Mouse (Mus musculus) R1 (cell line): ENCODE results near the gene Mtor.

Experiments
- DNase-seq: peaks from one replicate; pipeline ENCODE4 v3.0.0-alpha.2; 2018; ENCODE audit warnings: low read depth, low spot score

The Mtor gene

GRCm38 (mm10) chr4:148593996-148594395 lies 145.6 kb downstream of the Mtor start:
- no peak for DNase-seq

- DNase-seq = no peak
These were observed 147.5 kb downstream of the Mtor start for GRCm38 (mm10) chr4:148595916-148596315.

GRCm38 (mm10) chr4:148596731-148597130 lies 148.3 kb downstream of the Mtor start:
- no peak for DNase-seq

DNA sequence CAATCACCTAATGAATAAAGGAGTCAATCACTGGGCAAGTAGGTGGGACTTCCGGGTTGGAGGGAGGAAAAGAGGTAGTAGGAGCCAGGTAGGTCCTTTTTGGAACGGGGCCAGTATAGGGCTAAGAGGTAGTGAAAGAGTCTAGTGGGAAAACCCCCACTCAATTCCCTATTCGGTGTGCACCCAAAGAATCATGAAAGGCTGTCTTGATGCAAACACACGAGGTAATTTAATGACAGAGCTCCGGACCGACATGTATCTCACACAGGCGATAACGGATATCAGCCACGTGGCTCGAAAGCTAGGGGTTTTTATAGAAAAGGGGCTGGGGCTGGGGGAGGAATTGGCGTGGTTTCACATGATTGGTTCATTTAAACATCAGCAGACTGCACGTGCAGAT lies 150.4 kb downstream of the Mtor start:
- peak; percentile 81 for DNase-seq

- peak; percentile 61 for DNase-seq
These were observed 151.9 kb downstream of the Mtor start for GRCm38 (mm10) chr4:148600316-148600715.

- DNase-seq = no peak
These were observed 153.5 kb downstream of the Mtor start for GRCm38 (mm10) chr4:148601871-148602270.

- DNase-seq = no peak
These were observed 154.1 kb downstream of the Mtor start, which contains the start of gene Masp2 for GRCm38 (mm10) chr4:148602357-148603120. Gene Masp2, plus strand, starts transcription at chr4:148602554.

- peak; percentile 85 for DNase-seq
These were observed 155.1 kb downstream of the Mtor start for GRCm38 (mm10) chr4:148603376-148604139.

DNA sequence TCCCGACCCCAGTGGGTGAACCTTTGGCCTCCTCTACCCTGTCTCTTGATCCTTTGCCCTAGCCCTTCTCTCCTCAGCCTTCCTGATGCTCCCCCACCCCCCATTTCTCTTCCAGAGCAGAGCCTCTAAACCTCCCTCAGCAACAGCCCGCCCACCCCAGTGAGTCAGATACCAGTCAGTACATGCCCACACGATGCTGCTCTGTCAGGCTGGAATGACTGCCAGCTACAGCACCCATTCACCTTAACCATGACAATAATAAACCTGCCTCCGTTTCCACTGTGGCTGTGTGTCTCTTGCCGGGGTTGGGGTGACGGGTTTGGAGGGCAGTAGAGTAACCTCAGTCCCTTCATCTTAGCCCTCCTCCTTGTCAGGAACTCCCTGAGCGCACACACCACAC lies 155.7 kb downstream of the Mtor start:
- DNase-seq = no peak

GRCm38 (mm10) chr4:148604541-148605165 lies 156.2 kb downstream of the Mtor start:
- DNase-seq = peak; percentile 84
